Mouse (Mus musculus) liver, embryonic 16.5 days (tissue): Measurements from ENCODE around the gene Gm47283. TPM values are rescaled to one million over a fixed set of nuclear protein-coding genes. Genes with fewer than 3 reads are reported as not detected.
"Not testable (repeated sequence)": the region's sequence is repeated elsewhere in the genome, so short reads cannot be mapped to it uniquely, and the experiment has no call there.

Source experiments
- ATAC-seq: fragments of 200-750 bp; cut with Nextera tagmentation; 2 replicates; pipeline ENCODE4 v1.8.0; 2017; ENCODE audit warnings: low read depth, mild to moderate bottlenecking, moderate number of reproducible peaks, moderate library complexity
- H3K27ac ChIP-seq: fragments of 300-500 bp; sonication (generic); 2 replicates; pipeline ENCODE4 v1.5.1; 2014; ENCODE audit warnings: mild to moderate bottlenecking, low read length
- H3K27me3 ChIP-seq: fragments of 300-500 bp; sonication (generic); 2 replicates; pipeline ENCODE4 v1.6.1; 2014; ENCODE audit warnings: low read depth, low read length, mixed read lengths; ENCODE audit not compliant: control insufficient read depth, insufficient read depth
- H3K36me3 ChIP-seq: fragments of 300-500 bp; sonication (generic); 2 replicates; pipeline ENCODE4 v1.6.1; 2014; ENCODE audit warnings: mild to moderate bottlenecking; ENCODE audit not compliant: control insufficient read depth, insufficient read depth
- H3K4me1 ChIP-seq: fragments of 300-500 bp; sonication (generic); 2 replicates; pipeline ENCODE4 v1.6.1; 2014; ENCODE audit warnings: low read depth, low read length, mixed read lengths; ENCODE audit not compliant: control insufficient read depth
- H3K4me2 ChIP-seq: fragments of 300-500 bp; sonication (generic); 2 replicates; pipeline ENCODE4 v1.6.1; 2014; ENCODE audit warnings: low read depth, low read length, mixed read lengths
- H3K4me3 ChIP-seq: fragments of 300-500 bp; sonication (generic); 2 replicates; pipeline ENCODE4 v1.5.1; 2014; ENCODE audit warnings: low read depth, mild to moderate bottlenecking, low read length
- H3K9ac ChIP-seq: fragments of 300-500 bp; sonication (generic); 2 replicates; pipeline ENCODE4 v1.6.1; 2014; ENCODE audit warnings: low read depth, low read length
- H3K9me3 ChIP-seq: fragments of 300-500 bp; sonication (generic); replicated peaks from 2 replicates; pipeline ENCODE4 v1.6.1; 2016; ENCODE audit warnings: low read length; ENCODE audit not compliant: control insufficient read depth
- WGBS: fragments of 180-500 bp; shearing (Covaris S2); extraction: QIAGEN DNeasy Blood & Tissue Kit; methylation state at CpG from one replicate; pipeline ENCODE4 v1.1.7; 2014; ENCODE audit not compliant: insufficient replicate concordance; 5-methylcytosine and 5-hydroxymethylcytosine counted together
- polyA plus RNA-seq: library from polyadenylated mRNA; unstranded; fragments of >200 nt; fragmentation: Nextera tagmentation; extraction: Ambion mirVana; gene quantifications from 2 replicates; pipeline ENCODE4 v1.2.1, GENCODE M21; 2015

Gene Gm47283
- polyA plus RNA-seq, 1 experiment from 2014 or later: not detected

DNA sequence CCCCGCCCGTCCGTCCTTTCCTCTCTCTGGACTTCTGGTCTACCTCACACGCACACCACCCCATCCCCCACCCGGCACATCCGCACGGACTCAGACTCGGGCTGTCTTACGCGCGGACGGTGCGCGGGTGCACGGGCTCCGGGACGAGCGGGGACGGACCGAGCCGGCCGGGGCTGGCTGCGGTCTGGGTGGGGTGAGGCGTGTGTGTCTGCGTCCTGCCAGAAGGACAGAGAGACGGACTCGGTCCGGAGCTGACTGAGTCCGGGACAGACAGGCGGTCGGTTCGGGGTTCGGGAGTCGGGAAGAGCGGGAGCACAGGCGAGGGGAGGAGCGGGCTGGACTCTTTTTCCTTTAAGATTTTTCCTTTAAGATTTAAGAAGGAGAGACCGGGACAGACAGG is 43.5 kb upstream of the Gm47283 start:
- 74% methylated on average over 38 of the region's 38 CpGs for WGBS
- not testable (repeated sequence) for H3K4me2 ChIP-seq, H3K4me1 ChIP-seq, H3K27ac ChIP-seq, H3K9ac ChIP-seq, H3K4me3 ChIP-seq, H3K27me3 ChIP-seq
- Histone ChIP-seq H3K36me3 (peaks cover 46% of the 10 kb centered on the region), H3K9me3 (peaks cover 42% of the 10 kb centered on the region)
- ATAC-seq: peak; percentile 28

DNA sequence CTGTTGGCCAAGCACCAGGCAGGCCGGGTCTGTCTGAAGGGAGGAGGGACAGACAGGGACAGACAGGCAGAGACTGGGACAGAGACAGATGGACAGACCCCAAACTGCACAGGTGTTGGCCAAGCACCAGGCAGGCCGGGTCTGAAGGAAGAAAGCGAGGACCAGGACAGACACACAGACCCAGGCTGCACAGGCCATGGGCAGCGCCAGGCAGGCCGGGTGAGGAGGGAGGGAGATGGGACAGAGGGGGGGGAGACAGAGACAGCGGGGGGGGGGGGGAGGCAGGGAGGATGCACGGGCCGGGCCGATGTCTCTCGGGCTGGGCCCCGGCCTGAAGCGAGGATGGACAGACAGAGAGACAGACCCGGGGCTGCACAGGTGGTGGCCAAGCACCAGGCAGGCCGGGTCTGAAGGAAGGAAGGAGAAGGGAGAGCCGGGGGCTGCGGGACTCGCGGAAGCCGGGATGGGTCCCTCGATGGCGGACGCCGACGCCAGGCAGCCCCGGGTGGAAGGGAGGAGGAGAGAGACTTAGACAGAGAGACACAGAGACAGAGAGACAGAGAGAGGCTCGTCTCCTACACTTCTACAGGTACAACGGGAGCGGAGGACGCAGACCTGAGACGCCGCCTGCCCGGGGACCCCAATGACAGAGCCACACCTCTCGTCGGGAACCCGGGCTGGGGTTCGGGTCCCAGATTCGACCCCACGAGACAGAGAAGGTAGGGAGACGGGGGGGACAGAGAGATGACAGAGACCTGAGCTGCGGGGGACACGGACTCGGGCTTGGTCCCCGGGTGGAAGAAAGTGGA is 42.9 kb upstream of the Gm47283 start:
- peaks cover 42% of the 10 kb centered on the region for H3K9me3 ChIP-seq

DNA sequence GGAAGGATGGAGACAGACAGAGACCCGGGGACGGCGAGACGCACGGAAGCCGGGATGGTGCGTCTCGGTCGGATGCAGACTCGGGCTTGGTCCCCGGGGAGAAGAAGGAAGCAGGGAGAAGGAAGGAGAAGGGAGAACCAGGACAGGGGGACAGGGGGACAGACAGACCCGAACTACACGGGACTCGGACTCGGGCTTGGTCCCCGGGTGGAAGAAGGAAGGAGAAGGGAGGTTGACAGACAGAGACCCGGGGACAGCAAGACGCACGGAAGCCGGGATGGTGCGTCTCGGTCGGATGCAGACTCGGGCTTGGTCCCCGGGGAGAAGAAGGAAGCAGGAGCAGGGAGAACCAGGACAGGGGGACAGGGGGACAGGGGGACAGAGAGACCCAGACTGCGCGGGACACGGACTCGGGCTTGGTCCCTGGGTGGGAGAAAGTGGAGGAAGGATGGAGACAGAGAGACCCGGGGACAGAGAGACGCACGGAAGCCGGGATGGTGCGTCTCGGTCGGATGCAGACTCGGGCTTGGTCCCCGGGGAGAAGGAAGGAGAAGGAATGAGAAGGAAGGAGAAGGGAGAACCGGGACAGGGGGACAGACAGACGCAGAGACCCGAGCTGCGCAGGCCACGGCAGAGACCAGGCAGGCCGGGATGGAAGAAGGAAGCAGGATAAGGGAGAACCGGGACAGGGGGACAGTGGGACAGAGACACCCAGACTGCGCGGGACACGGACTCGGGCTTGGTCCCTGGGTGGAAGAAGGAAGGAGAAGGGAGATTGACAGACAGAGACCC is 42.1 kb upstream of the Gm47283 start:
- H3K27ac ChIP-seq, H3K4me3 ChIP-seq, H3K27me3 ChIP-seq, H3K4me1 ChIP-seq, H3K9ac ChIP-seq, ATAC-seq, H3K4me2 ChIP-seq: not testable (repeated sequence)
- Histone ChIP-seq H3K9me3 (peaks cover 42% of the 10 kb centered on the region), H3K36me3 (peaks cover 46% of the 10 kb centered on the region)
- 84% methylated on average over 49 of the region's 49 CpGs for WGBS

More for the DNA sequence above, 42.9 kb upstream of the Gm47283 start:
- 80% methylated on average over 42 of the region's 43 CpGs for WGBS
- H3K4me2 ChIP-seq, H3K4me3 ChIP-seq, H3K9ac ChIP-seq, H3K27ac ChIP-seq, H3K27me3 ChIP-seq, H3K4me1 ChIP-seq: not testable (repeated sequence)
- peaks cover 46% of the 10 kb centered on the region for H3K36me3 ChIP-seq
- ATAC-seq: peak; percentile 3; the same call in 1 of the 2 replicates

DNA sequence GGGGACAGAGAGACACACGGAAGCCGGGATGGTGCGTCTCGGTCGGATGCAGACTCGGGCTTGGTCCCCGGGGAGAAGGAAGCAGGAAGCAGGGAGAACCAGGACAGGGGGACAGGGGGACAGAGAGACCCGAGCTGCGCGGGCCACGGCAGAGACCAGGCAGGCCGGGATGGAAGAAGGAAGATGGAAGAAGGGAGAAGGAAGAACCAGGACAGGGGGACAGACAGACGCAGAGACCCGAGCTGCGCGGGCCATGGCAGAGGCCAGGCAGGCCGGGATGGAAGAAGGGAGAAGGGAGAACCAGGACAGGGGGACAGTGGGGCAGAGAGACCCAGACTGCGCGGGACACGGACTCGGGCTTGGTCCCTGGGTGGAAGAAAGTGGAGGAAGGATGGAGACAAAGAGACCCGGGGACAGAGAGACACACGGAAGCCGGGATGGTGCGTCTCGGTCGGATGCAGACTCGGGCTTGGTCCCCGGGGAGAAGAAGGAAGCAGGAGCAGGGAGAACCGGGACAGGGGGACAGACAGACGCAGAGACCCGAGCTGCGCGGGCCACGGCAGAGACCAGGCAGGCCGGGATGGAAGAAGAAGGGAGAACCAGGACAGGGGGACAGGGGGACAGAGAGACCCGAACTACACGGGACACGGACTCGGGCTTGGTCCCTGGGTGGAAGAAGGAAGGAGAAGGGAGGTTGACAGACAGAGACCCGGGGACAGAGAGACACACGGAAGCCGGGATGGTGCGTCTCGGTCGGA is 41.3 kb upstream of the Gm47283 start:
- not testable (repeated sequence) for H3K4me2 ChIP-seq, H3K9ac ChIP-seq, H3K4me3 ChIP-seq, H3K27me3 ChIP-seq, H3K27ac ChIP-seq, H3K4me1 ChIP-seq, ATAC-seq
- peaks cover 46% of the 10 kb centered on the region for H3K36me3 ChIP-seq
- H3K9me3 ChIP-seq: peaks cover 42% of the 10 kb centered on the region
- WGBS: 80% methylated on average over 33 of the region's 46 CpGs

DNA sequence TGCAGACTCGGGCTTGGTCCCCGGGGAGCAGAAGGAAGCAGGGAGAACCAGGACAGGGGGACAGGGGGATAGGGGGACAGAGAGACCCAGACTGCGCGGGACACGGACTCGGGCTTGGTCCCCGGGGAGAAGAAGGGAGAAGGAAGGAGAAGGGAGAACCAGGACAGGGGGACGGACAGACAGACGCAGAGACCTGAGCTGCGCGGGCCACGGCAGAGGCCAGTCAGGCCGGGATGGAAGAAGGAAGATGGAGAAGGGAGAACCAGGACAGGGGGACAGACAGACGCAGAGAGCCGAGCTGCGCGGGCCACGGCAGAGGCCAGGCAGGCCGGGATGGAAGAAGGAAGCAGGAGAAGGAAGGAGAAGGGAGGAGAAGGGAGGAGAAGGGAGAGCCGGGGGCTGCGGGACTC is 40.7 kb upstream of the Gm47283 start:
- Histone ChIP-seq H3K4me3 (no peak overlapping the region), H3K4me1 (no peaks in the 10 kb centered on the region), H3K27ac (no peak overlapping the region), H3K9me3 (peaks cover 42% of the 10 kb centered on the region), H3K27me3 (no peaks in the 10 kb centered on the region), H3K9ac (no peak overlapping the region), H3K4me2 (no peak overlapping the region), H3K36me3 (peaks cover 42% of the 10 kb centered on the region)
- ATAC-seq: no peak
- 67% methylated on average over 2 of the region's 21 CpGs for WGBS

DNA sequence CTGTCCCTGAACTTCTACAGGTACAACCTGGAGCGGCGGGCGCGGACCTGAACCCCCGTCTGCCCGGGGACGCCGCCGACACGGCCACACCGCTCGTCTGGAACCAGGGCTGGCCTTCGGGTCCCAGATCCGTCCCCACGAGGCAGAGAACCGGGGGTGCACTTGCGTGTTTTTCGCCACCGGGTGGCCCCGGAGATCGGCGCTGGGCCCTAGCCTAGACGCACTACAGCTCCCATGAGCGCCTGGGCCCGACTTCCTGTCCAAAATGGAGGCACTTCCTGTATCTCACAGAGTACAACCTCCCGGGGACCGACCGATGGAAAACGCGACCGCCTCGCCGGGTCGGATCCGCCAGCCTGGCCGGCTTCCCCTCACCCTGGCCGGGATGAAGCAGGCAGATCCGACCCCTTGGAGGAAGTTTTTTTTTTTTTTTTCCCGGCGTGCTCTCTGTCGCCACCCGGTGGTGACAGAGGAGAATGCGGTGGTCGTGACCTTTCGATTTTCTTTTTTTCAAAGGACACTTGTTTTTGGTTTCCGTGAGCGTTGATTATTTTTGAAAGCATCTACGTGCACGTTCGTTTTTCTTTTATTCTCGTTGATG is 40.1 kb upstream of the Gm47283 start:
- H3K4me1 ChIP-seq, H3K27me3 ChIP-seq, H3K9ac ChIP-seq, H3K27ac ChIP-seq: not testable (repeated sequence)
- peaks cover 35% of the 10 kb centered on the region for H3K9me3 ChIP-seq
- peak overlapping the region; percentile 38 for H3K4me2 ChIP-seq
- peak; percentile 88 for ATAC-seq
- WGBS: 52% methylated on average over 51 of the region's 51 CpGs
- H3K36me3 ChIP-seq: peaks cover 35% of the 10 kb centered on the region
- H3K4me3 ChIP-seq: peak overlapping the region; percentile 39

DNA sequence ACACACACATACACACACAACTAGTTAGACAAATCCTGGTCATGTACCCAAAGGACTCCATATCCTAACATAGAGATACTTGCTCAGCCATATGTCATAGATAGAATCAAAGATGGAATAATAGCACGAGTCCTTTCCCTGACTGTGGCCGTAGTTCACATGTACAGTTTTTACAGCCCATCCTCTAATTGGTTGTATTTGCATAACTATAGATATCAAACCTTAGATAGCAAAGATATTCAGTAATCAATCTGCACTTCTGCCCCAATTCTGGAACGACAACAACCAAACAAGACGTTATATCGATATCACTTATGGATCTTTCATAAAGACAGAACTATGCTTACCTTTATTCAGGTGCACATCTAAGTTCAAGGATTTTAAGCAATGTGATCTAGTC is 39.3 kb upstream of the Gm47283 start:
- not testable (repeated sequence) for ATAC-seq, H3K27ac ChIP-seq, H3K4me1 ChIP-seq, H3K27me3 ChIP-seq, H3K4me2 ChIP-seq, H3K9ac ChIP-seq, H3K4me3 ChIP-seq
- Histone ChIP-seq H3K36me3 (peaks cover 28% of the 10 kb centered on the region), H3K9me3 (peaks cover 28% of the 10 kb centered on the region)
- 84% methylated on average over 5 of the region's 5 CpGs for WGBS

DNA sequence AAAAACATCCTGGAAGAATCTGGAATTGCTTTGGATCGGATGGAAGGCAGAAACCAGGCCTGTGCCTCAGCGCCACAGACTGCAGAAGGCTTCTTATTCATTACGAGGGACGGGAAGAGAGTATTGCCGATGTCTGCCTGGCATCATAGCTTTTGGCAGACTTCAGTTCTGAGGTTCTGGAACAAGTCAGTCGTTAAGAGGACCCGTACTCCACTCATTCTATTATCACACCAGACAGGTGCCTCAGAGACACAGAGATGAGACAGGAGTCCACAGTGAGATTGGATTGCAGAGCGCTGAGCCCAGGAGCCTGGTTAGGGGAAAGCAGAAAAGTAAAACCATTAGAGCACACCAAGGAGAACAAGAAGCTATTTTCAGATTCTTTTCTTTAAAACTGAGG is 29.8 kb upstream of the Gm47283 start, which contains the start of gene Gm21860:
Gm21860 (minus strand) TSS at position 101 of the 400 bp plus-strand sequence.
- H3K4me2 ChIP-seq, ATAC-seq, H3K27me3 ChIP-seq, H3K4me3 ChIP-seq, H3K4me1 ChIP-seq, H3K9me3 ChIP-seq, H3K9ac ChIP-seq, H3K36me3 ChIP-seq, H3K27ac ChIP-seq: not testable (repeated sequence)
- WGBS: no CpG with 5 or more reads among the region's 8 CpGs
